Mouse (Mus musculus) E14TG2a.4 (cell line): Measurements from ENCODE around the gene Tmub2.
"Not testable (repeated sequence)": the region's sequence is repeated elsewhere in the genome, so short reads cannot be mapped to it uniquely, and the experiment has no call there.

Source experiments
- H3K27me3 ChIP-seq: 2 replicates; pipeline ENCODE4 v1.6.1; 2014; ENCODE audit warnings: low read length, control low read depth; ENCODE audit not compliant: insufficient read depth
- H3K36me3 ChIP-seq: 2 replicates; pipeline ENCODE4 v1.6.1; 2014; ENCODE audit warnings: low read length, control low read depth; ENCODE audit not compliant: insufficient read depth
- H3K4me1 ChIP-seq: replicated peaks from 2 replicates; pipeline ENCODE4 v1.6.1; 2014; ENCODE audit warnings: low read depth, low read length, control low read depth
- H3K4me3 ChIP-seq: replicated peaks from 2 replicates; pipeline ENCODE4 v1.5.1; 2014; ENCODE audit warnings: mild to moderate bottlenecking, low read length
- H3K9me3 ChIP-seq: 2 replicates; pipeline ENCODE4 v1.6.1; 2014; ENCODE audit warnings: low read length, control low read depth
- CTCF ChIP-seq: conservative IDR thresholded peaks from 2 replicates; pipeline ENCODE4 v1.5.1; 2014; ENCODE audit warnings: low read length
- NANOG ChIP-seq: IDR thresholded peaks from 2 replicates; pipeline ENCODE4 v1.6.1; 2014; ENCODE audit warnings: borderline replicate concordance, low read length, mixed read lengths
- POU5F1 ChIP-seq: IDR thresholded peaks from 2 replicates; pipeline ENCODE4 v1.6.1; 2014; ENCODE audit warnings: low read length, borderline replicate concordance

The Tmub2 gene

GRCm38 (mm10) chr11:102268520-102269244 lies 16.0 kb upstream of the Tmub2 start, which contains the start of gene Asb16:
Gene Asb16 (plus strand): TSS chr11:102268743.
- Histone ChIP-seq H3K4me1 (peaks cover 73% of the 10 kb centered on the region), H3K36me3 (peaks cover 17% of the 10 kb centered on the region), H3K27me3 (peaks cover 12% of the 10 kb centered on the region; the same call in 1 of the 2 replicates), H3K4me3 (peak within 1 kb of the TSS; percentile 20; the same call in 1 of the 2 replicates), H3K9me3 (no peaks in the 10 kb centered on the region)
- TF ChIP-seq CTCF (no peak), POU5F1 (no peak)

- H3K9me3 ChIP-seq = no peaks in the 10 kb centered on the region
- H3K36me3 ChIP-seq = no peaks in the 10 kb centered on the region
- peak overlapping the region; percentile 73 for H3K4me3 ChIP-seq
- peaks cover 30% of the 10 kb centered on the region for H3K27me3 ChIP-seq
- peaks cover 58% of the 10 kb centered on the region for H3K4me1 ChIP-seq
- no peak for TF ChIP-seq CTCF
- no peak for TF ChIP-seq NANOG
- TF ChIP-seq POU5F1 = no peak
These were observed 8.3 kb upstream of the Tmub2 start for GRCm38 (mm10) chr11:102276411-102276915.

GRCm38 (mm10) chr11:102277754-102278153 lies 7.0 kb upstream of the Tmub2 start:
- Histone ChIP-seq H3K9me3 (no peaks in the 10 kb centered on the region), H3K36me3 (no peaks in the 10 kb centered on the region), H3K27me3 (peaks cover 22% of the 10 kb centered on the region), H3K4me3 (no peak overlapping the region), H3K4me1 (peaks cover 56% of the 10 kb centered on the region)
- no peak for TF ChIP-seq POU5F1
- TF ChIP-seq NANOG = no peak
- TF ChIP-seq CTCF = no peak

- TF ChIP-seq POU5F1 (no peak), NANOG (no peak), CTCF (no peak)
- H3K9me3 ChIP-seq = no peaks in the 10 kb centered on the region
These were observed 5.1 kb upstream of the Tmub2 start for GRCm38 (mm10) chr11:102279595-102279994.

GRCm38 (mm10) chr11:102280267-102280666 lies 4.5 kb upstream of the Tmub2 start:
- not testable (repeated sequence) for H3K4me3 ChIP-seq, H3K36me3 ChIP-seq, H3K9me3 ChIP-seq
- Histone ChIP-seq H3K27me3 (peaks cover 11% of the 10 kb centered on the region), H3K4me1 (peaks cover 66% of the 10 kb centered on the region)

More at GRCm38 (mm10) chr11:102279595-102279994, 5.1 kb upstream of the Tmub2 start:
- Histone ChIP-seq H3K4me1 (peaks cover 65% of the 10 kb centered on the region), H3K27me3 (peaks cover 15% of the 10 kb centered on the region), H3K4me3 (no peak overlapping the region), H3K36me3 (no peaks in the 10 kb centered on the region)

- peaks cover 30% of the 10 kb centered on the region for H3K36me3 ChIP-seq
These were observed 809 bp upstream of the Tmub2 start for GRCm38 (mm10) chr11:102283922-102284321.

GRCm38 (mm10) chr11:102285095-102285834 lies 534 bp downstream of the Tmub2 start:
- no peaks in the 10 kb centered on the region for H3K9me3 ChIP-seq
- peak overlapping the region; percentile 94 for H3K4me3 ChIP-seq
- no peaks in the 10 kb centered on the region for H3K27me3 ChIP-seq
- peaks cover 43% of the 10 kb centered on the region for H3K36me3 ChIP-seq
- peaks cover 69% of the 10 kb centered on the region for H3K4me1 ChIP-seq
- TF ChIP-seq NANOG = no peak
- no peak for TF ChIP-seq CTCF
- TF ChIP-seq POU5F1 = no peak

More at GRCm38 (mm10) chr11:102283922-102284321, 809 bp upstream of the Tmub2 start:
- no peaks in the 10 kb centered on the region for H3K27me3 ChIP-seq
- H3K4me1 ChIP-seq = peaks cover 67% of the 10 kb centered on the region
- peak overlapping the region; percentile 94 for H3K4me3 ChIP-seq
- no peaks in the 10 kb centered on the region for H3K9me3 ChIP-seq
- no peak for TF ChIP-seq CTCF
- TF ChIP-seq NANOG = no peak
- TF ChIP-seq POU5F1 = no peak

- peaks cover 79% of the 10 kb centered on the region for H3K4me1 ChIP-seq
- H3K4me3 ChIP-seq = no peak overlapping the region
- H3K27me3 ChIP-seq = no peaks in the 10 kb centered on the region
- H3K9me3 ChIP-seq = no peaks in the 10 kb centered on the region
- peaks cover 65% of the 10 kb centered on the region for H3K36me3 ChIP-seq
- TF ChIP-seq POU5F1 (no peak), CTCF (no peak), NANOG (no peak)
These were observed 2.8 kb downstream of the Tmub2 start for GRCm38 (mm10) chr11:102287485-102287884.
